Mouse (Mus musculus) neural tube, embryonic 10.5 days (tissue): ENCODE results near the gene Zfp791.
"Not testable (repeated sequence)": the region's sequence is repeated elsewhere in the genome, so short reads cannot be mapped to it uniquely, and the experiment has no call there.

Source experiments
- DNase-seq: peaks from one replicate; pipeline ENCODE4 v3.0.0-alpha.2; 2017; ENCODE audit warnings: low spot score; ENCODE audit errors: extremely low spot score

Gene Zfp791

DNA sequence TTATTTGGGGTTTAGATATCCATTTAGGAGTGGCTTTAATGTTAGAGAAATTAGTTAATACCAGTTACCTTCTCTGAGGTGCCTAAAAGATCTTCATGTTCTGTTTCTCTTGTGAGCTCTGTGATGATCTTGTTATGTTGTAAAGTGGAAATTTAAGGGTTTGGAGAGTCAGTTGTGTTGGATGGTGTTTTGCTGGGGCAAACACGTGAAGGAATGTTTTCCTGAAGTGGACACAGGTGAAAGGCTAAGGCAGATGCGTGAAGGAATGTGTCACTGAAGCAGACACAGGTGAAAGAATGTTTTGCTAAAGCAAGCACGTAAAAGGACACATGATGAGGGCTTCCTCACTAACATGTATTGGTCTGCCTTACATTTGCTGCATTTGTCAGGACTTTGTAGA is at the start of gene Zfp791:
Gene Zfp791 (minus strand): TSS at position 101 of the 400 bp plus-strand sequence.
- DNase-seq, result no peak

DNA sequence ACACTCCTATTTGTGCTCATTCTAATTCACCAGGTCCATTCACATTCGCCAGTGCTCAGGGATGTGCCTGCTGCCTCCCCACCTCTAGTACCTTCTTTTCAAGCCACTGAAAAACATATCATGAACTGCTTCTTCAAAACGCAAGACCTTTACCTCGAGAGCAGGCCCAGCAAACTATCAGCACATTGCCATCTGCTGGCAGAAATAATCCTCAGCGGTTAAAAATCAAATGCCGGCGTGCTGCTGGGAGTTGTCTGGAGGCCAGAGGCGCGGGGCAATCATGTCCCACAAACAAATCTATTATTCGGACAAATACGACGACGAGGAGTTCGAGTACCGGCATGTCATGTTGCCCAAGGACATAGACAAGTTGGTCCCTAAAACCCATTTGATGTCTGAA is 48.4 kb upstream of the Zfp791 start:
- peak; percentile 31 for DNase-seq

DNA sequence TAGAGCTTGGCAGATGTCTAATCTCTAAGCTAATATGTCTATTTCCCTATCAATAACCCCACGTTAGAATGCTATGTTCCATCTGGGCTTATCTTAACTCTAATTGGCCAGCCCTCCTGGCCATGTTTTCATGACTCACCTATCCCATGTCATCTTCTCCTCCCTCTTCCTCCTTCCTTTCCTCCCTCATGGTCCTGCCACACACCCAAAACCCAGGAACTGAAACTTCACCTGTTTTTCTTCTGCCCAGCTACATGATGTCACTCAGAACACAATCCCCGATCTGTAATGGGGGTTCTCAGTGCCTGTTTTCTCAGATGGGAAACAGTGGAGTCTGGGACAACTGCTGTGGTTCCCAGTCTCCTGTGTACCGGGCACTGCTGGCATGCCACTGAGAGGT is 28.7 kb upstream of the Zfp791 start, which contains the start of gene Cks1brt:
Gene Cks1brt (plus strand): TSS at position 301 of the 400 bp plus-strand sequence.
- DNase-seq, result no peak

DNA sequence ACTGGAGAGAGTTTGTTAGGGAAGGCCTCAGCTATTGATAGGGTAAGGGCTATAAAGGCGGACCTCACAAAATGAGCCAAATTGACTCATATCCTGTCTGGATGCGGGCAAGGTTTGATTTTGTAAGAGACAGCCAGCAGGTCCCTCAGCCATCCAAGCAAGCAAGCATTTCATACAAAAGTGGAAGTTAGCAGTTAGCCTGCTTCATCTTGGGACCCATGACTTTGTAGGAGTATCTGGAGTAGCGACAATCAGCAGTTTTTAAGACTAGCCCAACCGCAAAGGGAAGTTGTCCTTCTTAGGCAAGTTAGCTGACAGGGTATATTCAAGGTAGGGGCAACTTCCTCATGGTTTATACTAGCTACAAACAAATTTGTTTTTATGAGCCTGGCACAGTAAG is 19.6 kb upstream of the Zfp791 start:
- DNase-seq, result no peak

DNA sequence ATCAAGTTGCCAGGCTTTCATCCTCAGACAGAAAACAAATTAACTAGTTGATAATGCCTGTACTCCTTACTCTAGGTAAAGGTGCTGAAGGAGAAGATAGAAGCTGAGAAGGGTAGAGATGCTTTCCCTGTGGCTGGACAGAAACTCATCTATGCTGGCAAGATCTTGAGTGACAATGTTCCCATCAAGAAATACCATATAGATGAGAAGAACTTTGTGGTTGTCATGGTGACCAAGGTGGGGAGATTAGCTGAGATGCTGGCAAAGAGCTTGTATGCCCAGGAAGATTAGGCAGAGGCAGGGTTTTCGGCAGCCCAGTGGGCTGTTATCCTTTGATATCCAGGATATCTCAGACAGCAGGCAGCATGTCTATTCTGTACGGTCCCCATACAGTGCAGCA is 12.8 kb upstream of the Zfp791 start:
- DNase-seq, result not testable (repeated sequence)

DNA sequence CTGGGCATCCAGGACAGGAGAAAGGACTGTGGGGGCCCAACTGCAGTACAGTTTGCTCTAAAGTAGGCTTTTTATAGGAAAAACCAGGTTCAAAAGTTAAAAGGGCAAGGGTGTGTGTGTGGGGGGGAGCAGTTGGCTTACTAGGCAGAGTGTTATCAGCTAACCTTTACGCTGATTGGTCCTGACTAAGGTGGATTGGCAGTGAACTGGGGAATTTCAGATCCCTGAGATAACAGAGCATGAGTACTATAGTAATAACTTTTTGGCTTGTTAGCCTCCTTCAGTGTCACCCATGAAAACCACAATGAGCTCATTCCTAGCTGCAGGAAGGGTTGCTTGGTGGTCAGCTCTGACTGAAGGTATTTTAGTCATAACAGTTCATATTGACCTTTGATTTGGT is 9.4 kb upstream of the Zfp791 start:
- DNase-seq, result no peak

DNA sequence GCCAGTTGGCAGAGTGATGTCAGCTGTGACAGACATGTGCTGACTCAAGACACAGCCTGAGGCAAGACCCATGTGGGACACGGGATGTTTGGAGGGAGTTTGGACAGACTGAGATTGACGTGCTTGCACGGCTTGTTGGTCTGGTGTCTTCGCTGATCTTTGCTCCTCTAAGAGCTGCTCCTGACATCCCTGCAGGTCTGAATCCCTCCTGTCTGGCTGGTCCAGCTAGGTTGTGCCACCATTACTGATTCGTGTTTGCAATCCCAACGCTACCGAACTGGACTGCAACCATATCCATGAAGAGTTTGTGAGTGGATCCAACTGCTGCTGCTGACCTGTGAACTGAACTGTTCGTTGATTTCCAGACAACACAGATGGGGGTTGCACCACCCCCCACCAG is 796 bp upstream of the Zfp791 start:
- no peak for DNase-seq

DNA sequence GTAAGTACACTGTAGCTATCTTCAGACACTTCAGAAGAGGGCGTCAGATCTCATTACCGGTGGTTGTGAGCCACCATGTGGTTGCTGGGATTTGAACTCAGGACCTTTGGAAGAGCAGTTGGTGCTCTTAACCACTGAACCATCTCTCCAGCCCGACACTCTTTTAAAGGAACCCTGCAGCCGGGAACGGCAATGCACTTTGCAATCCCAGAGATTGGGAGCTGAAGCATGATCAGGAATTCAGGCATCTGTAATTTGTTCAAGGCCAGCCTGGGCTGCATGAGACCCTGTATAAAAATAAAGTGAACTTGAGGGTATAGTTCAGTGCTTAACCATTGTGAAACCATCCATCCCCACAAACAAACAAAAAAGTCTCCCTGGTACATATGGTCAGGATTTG is 2.6 kb downstream of the Zfp791 start:
- not testable (repeated sequence) for DNase-seq

DNA sequence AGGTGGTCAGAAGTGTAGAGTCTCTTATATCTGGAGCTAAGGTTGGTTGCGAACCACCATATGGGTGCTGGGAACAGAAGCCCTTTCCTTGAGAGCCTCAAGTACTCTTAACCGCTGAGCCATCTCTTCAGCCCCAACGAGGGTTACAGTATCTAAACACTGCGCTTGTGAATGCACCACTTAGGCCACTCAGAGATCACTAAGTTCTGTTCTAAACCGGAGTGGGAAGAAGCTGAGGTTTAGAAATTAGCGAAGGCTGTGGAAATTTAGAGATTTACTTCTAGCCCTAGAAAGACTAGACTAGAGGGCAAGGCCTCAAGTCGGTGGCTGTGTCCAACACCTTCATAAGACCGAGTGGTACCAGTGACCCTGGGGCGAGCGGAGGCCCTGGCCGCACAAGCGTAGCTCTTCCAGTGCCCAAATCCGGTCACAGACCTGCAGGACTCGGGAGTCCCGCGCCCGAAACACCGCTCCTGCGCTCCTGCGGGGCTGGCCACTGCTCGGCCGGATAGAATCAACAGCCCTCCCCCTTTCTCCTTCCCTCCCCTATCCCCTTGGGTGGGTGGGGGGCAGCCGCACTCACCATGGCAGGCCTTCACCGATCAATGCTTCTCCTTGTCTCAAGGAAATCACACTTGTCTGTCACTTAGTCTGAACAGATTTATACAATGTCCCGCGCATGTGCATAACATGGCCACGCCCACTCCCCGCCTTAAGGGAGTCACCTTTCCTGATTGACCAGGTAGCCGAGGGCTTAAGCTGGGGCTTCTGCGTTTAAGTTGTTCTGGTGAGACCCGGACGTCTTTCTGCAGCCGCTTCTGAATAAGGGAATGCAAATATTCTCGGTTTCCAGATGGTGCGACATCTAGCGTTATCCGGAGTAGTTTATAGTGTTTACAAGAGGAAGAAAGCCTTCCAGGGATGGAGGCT is 3.6 kb downstream of the Zfp791 start:
- peak; percentile 79 for DNase-seq

DNA sequence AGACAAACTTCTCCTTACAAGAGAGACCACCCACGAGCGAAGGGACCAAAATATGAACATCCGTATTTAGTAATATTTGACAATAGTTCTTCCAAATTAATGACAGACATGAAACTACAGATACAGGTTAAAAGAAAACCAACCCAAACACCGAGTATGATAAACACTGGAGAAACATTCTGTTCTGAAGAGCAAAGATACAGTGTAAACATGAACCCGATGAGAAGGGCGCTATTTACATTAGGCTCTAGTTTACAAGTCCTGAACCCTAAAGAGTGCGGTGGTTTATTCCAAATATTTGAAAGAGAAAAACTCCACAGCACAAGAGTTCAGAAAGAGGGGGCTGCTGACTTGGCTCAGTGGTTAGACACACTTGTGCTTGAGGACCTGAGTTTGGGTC is 5.9 kb downstream of the Zfp791 start:
- no peak for DNase-seq

DNA sequence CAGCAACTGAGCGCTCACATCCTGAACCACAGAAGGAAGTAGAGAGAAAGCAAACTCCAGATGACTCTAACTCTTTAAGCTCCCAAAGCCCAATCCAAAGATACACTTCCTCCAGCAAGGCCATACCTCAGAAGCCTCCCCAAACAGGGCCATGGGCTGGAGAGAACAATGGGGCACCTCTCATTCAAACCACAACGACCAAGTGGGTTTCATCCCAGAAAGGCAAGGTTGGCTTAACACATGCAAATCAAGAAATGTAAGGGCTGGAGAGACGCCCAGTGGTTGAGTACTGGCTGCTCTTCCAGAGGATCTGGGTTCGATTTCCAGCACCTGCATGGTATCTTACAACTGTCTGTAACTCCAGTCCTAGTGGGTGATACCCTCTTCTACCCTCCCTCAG is 7.4 kb downstream of the Zfp791 start:
- DNase-seq, result no peak

DNA sequence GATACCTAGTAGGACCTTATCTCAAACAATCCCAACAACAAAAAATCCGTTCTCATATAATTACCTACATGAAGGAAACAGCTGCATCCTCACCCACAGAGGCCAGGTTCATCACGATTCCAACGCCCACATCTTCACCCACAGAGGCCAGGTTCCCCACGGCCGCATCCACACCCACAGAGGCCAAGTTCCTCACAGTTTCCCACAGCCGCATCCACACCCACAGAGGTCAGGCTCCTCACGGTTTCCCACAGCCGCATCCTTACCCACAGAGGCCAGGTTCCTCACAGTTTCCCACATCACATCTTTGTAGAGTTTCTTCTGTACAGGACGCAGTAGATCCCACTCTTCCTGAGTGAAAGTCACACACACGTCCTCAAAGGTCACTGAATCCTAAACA is 9.7 kb downstream of the Zfp791 start:
- no peak for DNase-seq

DNA sequence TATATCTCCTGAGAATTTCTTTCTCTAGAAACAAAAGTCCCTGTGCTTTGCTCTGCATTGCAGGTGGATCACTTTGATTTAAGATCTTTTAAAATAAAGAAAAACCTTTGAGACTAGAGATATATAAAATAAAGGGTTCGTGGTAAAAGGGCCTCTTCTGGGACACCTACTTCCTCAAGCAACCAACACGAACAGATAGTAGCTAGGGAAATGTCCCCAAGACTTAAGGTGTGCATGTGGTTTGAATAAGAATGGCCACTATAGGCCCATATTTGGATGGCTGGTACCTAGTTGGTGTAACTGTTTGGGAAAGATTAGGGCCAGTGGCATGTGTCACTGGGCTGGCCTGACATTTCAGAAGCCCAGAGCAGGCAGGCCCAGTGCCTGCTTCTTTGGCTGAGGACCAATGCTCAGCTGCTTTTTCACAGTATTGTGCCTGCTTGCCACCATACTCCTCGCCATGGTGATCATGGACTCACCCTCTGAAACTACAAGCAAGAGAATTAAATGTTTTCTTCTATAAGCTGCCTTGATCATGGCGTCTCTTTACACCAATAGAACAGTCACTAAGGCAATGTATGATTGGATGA is 22.7 kb downstream of the Zfp791 start:
- DNase-seq, result no peak

DNA sequence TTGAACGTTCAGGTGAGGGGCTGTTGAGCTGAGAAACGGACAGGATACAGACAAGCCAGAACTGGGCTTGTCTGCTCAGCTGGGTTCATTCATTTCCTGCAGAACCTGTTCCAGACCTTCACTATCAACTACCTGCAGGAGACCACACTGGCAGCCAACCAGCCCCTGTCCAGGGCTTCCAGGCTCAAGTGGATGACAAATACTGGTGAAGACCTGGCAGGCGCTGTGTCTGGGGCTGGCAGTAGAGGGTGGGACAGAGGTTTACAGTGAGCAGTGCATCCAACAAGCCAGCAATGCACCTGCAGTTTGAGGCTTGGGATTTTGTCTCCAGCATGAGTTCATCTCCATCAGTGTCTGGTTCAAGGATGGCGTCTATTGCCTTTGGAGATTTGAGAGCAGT is 26.0 kb downstream of the Zfp791 start:
- no peak for DNase-seq

DNA sequence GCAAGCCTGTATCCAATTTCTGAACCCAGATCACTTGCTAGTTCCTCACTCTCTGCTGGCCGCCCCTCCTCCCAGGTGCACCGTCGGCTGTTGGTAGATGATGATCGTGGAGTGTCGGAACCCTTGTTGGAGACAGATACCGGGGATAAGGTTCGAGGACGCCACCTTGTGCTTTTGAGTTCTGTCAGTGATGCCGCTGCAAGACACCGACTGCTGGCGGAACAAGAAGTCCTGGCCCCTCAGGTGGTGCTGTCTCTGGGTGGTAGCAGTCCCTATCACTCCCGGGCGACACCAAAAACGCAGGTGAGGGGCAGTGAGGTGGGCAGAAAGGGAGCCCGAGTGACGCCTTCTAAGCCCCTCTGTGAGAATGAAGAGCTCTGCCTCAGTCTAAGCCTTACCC is 26.7 kb downstream of the Zfp791 start:
- no peak for DNase-seq

DNA sequence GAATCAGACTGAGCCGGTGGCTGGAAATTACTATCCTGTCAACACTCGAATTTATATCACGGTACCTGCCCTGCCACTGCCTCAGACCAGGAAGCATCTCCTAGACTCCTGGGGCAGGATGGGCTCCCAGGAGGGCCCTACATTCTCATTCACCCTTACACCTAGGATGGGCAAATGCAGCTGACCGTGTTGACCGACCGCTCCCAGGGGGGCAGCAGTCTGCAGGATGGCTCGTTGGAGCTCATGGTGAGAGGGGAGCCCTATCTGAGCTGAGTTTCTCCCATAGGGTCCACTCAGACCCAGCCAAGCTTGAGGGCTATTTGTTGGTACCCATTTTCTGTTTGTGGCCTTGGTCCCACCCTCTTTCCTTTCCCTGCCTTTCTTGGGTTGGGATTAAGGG is 27.3 kb downstream of the Zfp791 start:
- DNase-seq, result no peak

DNA sequence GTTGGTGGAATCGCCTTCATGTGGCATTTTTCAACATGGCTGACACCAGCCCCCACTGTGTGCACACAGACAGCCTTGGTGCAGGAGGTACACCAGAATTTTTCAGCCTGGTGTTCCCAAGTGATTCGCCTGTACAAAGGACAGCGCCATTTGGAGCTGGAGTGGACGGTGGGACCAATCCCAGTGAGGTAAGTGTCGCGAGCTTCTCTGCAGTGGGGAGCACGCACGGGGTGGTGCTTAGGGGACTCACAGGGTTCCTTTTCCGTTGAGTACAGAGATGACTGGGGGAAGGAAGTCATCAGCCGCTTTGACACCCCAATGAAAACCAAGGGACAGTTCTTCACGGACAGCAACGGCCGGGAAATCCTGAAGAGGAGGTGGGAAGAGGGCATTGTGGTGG is 27.8 kb downstream of the Zfp791 start:
- DNase-seq, result no peak

DNA sequence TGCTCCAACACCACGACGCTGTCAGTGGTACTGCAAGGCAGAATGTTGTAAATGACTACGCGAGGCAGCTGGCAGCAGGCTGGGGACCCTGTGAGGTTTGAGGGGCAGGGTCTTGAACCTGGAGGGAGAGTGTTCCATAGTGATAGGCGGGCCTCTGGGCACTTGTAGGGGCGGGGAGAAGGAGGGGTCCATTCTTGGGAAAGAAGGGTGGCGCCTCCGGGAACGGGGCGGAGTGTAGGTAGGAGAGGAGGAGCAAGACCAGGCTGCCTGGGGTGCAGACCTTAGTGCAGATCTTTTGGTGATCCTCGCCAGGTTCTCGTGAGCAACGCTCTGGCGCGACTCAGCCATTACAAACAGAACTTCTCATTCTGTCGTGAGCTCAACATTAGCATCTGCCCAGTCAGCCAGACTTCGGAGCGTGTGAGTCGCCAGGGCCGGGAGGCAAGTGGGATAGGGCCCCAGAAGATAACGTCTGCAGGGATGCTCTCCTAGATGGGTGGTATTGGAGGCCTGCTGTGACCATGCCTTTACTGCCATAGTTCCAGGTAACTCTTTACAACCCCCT is 31.3 kb downstream of the Zfp791 start:
- no peak for DNase-seq

DNA sequence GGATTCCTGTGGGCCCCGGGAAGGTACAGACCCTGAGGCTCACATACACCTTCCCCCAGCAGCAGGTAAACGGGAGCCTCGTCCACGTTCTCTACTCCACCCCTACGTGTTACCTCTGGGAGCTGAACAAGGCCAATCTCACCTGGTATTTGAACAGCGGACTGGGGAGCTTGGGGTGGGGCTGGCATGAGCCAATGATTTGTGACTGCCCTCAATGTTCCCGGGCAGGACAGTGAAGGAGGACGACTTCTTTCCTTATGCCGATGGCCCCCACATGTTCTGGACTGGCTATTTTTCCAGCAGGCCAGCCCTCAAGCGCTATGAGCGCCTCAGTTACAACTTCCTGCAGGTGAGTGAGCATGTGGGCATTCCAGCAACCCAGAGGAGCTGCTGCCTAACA is 32.0 kb downstream of the Zfp791 start:
- DNase-seq, result no peak

DNA sequence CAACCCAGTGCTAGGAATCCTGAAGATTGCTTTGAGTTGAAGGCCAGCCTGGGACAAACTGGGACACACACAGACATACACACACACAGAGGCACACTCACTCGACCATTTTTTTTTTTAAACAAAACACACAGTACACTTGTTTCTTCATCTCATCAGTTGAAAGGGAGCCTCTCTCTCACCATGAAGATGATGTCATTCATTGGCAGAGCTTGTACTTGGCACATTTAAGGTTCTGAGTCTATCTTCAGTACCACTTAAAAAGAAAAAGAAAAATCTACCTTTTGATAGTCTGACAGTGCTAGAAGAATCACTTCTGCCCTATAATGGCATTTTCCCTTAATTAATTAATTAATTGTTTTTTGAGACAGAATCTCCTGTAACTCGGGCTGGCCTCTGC is 34.1 kb downstream of the Zfp791 start:
- DNase-seq, result no peak

DNA sequence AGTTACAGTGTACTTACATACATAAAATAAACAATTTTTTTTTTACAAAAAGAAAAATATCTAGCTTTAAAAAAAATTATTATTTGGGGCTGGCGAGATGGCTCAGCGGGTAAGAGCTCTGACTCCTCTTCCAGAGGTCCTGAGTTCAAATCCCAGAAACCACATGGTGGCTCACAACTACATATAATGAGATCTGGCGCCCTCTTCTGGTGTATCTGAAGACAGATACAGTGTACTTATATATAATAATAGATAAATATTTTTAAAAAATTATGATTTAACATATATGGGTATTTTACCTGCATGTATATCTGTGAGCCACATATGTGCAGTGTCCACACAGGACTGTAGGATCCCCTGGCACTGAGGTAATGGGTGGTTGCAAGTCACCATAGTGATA is 36.7 kb downstream of the Zfp791 start:
- no peak for DNase-seq

DNA sequence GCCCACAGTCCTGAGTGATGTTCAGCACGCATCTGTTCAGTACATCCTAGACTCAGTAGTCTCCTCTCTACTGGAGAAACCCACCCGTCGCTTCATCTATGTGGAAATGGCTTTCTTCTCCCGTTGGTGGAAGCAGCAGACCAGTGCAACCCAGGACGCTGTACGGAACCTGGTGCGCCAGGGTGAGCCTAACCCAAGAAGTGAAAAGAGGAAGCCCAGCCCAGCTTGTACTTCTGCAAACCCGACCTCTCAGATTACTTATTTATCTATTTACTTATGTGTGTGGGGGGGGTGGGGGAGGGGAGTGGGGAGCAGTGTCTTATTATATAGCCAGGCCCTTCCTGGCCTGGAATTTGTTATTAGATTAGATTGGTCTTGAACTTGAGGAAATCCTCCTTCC is 38.3 kb downstream of the Zfp791 start:
- no peak for DNase-seq
